Mouse (Mus musculus) urinary bladder, postnatal 36 days (tissue): ENCODE measurements around the gene 2210011C24Rik.
A peak's percentile ranks its signal among the peaks of the same experiment; 100 is the strongest.
"Not testable (repeated sequence)": the region's sequence is repeated elsewhere in the genome, so short reads cannot be mapped to it uniquely, and the experiment has no call there.

Experiments
- DNase-seq, 2 experiments: peaks; one replicate each; pipeline ENCODE4 v3.0.0; 2022; ENCODE audit warnings: low spot score in 2 of 2, mixed read lengths in 1 of 2

The 2210011C24Rik gene

GRCm38 (mm10) chr8:83994030-83994429 lies 17.9 kb downstream of the 2210011C24Rik start:
- DNase-seq = no peak

- DNase-seq = no peak
These were observed 19.5 kb downstream of the 2210011C24Rik start for GRCm38 (mm10) chr8:83992488-83992887.

DNA sequence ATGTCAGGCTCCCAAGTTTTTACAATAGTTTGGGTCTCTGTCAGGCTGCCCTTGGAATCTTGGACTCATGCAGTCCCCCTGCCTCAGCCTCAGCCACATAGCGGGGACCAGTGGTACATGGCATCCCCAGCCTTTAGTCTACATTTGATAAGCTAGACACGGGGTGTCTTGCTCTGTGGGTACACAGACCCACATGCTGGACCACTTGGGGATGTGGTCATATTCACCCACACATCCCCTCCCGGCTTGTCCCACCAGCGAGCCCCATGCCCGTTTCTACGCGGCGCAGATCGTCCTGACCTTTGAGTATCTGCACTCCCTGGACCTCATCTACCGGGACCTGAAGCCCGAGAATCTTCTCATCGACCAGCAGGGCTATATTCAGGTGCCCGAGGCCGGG lies 21.8 kb downstream of the 2210011C24Rik start:
- DNase-seq = no peak

- no peak for DNase-seq
These were observed 22.7 kb downstream of the 2210011C24Rik start for GRCm38 (mm10) chr8:83989243-83989642.

GRCm38 (mm10) chr8:83983222-83983621 lies 28.7 kb downstream of the 2210011C24Rik start:
- not testable (repeated sequence) for DNase-seq

GRCm38 (mm10) chr8:83982449-83982848 lies 29.5 kb downstream of the 2210011C24Rik start:
- no peak for DNase-seq

DNA sequence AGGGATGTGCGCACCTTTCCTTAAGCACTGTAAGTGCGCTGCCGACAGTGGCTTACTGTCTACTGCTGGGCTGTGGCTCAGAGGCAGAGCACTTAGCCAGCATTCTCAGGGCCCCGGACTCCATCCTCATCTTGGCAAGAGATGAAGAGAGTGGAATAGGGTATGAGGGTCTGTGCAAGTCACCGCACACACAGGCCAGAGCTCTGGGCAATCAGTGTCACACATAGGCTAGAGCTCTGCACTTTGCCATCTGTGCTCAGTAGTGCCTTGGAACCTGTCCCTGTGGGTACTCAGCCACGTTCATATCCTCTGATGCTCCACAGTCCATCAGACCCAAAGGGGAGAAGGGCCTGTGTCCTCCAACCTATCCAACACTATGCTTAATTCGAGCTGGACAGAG lies 30.4 kb downstream of the 2210011C24Rik start:
- no peak for DNase-seq

GRCm38 (mm10) chr8:83980845-83981244 lies 31.1 kb downstream of the 2210011C24Rik start:
- no peak for DNase-seq

DNA sequence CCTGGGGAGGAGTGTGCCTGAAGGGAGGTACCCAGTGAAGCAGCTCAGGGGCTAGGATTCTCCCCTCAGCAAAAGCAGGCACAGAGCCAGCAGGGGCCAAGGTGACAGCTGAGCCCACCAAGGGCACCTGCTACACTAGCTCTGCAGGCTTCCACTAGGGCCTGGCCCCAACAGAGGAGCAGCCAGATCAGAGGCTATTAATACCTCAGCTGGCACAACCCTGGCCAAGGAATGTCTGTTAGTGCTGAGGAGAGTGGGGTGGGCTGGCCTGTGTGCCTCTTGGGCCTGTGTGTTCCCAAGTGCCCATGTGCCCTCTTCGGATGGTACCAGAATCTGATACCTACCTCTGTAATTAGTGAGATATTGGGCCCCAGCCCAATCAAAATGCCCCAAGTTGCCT lies 31.7 kb downstream of the 2210011C24Rik start:
- no peak for DNase-seq

DNA sequence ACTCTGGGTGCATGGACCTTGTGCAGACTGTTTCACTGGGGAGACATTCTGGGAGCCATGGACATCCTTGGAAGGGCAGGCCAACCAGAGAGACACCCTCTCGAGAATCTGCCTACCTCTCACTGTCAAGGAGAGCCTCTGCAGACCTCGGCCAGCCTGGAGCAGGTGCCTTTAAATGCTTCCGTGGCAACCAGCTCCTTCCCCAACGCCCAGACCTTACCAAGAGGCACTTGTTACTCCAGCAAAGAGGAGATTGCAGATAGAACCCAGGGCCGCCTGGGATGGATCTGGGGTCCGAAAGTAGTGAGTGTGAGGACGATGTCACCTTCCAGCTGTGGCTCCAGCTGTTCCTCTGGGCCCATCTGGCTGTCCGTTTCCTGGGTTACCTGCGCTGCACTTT lies 33.8 kb downstream of the 2210011C24Rik start:
- no peak for DNase-seq

- no peak for DNase-seq
These were observed 34.3 kb downstream of the 2210011C24Rik start for GRCm38 (mm10) chr8:83977646-83978045.

DNA sequence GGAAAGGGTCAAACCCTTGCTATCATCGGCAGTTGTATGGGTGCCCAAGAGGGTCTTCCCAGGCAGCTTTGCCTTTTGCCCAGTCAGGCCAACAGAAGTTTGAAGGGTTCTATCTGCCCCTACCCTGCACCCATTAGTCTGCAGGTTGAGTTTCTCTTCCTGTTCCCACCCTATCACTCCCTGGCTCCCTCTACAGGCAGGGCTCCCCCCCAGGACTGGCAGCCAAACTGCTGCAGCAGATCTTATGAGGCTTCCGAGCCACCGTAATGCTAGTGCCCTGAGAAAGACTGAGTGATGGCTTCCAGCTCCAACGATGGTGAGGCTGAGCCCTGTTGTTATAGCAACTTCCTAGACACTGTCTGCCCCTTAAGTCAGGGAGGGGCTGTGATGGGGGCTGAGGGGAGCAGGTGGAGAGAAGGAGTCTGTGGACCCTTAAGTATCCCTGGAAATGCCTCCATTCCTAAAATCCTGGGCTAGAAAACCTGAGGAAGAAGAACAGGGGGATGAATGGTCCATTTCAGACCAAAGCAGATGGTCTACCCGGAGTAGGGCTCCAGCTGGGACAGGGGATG lies 35.1 kb downstream of the 2210011C24Rik start:
- DNase-seq = no peak

DNA sequence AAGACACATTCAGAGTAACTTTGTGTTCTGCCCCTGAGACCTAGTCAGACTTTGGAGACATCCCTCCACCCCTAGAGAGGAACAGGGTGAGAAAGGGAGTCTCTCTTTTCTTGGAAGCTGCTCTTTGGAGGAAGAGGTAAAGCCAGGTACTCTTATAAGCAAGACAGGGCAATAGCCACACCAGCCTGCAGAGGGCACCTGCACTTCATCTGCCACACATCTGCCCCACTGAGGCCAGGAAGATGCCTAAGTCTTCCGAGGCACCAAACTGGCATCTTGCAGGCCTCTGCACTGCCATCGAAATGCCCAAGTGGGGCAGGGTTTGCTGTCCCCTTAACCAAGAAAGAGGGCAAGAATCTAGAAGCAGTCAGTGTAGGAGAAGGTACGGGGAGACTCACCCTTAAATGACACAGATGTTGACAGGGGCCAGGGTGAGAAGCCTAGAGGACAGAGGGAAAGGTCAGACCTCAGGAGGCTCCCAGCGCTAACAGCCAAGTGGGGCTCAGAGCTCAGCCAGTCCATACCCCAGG lies 35.8 kb downstream of the 2210011C24Rik start:
- no peak for DNase-seq

DNA sequence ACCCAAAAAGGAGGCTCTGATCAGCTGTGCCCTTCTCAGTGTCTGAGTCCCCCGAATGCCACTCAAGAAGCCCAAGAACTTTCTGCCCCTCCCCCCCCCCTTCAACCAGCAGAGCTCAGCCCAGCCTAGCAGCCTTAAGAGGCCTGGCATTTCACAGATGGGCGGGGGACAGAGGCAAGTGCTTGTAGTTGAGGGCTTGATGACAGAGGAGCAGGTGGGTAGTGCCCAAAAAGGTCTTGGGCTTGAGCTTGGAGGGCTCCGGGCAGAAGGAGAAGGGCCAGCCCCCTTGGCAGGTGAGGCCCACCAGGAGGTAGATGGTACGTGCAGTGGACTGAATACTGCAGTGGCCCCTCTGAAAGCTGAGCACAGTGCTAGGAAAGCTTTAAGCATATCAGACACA lies 37.5 kb downstream of the 2210011C24Rik start:
- DNase-seq = no peak

GRCm38 (mm10) chr8:83973161-83974031 lies 38.6 kb downstream of the 2210011C24Rik start:
- no peak for DNase-seq

GRCm38 (mm10) chr8:83972150-83973120 lies 39.5 kb downstream of the 2210011C24Rik start, which contains the start of gene Prkaca:
Gene Prkaca, plus strand, starts transcription at chr8:83972993.
- peak; percentile 92 to 98 for DNase-seq

DNA sequence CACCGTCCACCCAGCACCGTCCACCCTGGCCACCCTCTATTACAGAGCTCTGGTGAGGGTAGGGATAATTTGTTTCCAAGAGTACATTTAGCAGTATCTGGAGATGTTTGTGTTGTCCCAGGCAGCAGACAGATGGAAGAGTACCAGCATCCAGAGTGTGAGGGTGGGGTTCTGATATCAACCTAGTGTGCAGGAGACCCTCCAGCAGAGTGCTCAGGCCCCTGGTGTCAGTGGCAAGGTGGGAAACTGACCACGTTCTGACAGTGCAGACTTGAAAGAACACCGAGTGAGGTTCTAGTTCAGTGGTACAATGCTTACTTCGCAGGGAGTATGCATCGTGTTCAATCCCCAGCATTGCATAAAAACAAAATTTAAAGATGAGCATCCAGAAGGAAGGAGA lies 40.3 kb downstream of the 2210011C24Rik start:
- no peak for DNase-seq

DNA sequence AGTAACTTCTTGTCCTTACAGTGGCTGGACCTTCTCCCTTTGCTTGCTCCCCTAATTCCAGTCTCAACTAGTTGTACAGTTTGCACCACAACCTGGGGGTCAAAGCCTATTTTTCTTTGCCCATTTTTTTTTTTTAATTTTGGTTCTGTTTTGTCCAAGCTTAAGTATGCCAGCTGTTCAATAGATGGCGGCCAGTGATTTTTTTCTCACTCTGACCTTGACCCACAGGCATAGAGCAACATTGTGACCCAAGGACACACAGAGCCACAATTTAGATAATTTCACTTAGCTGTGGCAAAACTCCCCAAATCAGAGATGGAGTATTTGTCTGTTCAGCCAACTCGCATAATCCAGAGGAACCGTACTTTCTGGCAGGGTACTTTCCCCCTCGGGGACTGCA lies 40.9 kb downstream of the 2210011C24Rik start:
- no peak for DNase-seq

DNA sequence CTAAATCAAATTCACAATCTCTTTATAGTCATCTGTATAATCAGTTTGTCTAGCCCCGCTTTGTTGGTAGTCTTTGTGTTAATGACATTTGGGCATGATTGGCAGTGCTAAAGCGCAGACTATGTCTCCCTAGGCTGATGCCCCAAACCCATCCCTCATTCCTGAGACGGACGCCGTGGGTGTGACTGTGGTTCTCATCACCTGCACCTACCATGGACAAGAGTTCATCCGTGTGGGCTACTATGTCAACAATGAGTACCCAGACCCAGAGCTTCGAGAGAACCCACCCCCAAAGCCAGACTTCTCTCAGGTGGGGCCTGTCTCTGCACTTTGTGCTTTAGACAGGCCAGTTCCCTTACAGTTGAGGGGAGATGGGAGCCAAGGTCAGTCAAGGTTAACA lies 44.3 kb downstream of the 2210011C24Rik start:
- DNase-seq = no peak

DNA sequence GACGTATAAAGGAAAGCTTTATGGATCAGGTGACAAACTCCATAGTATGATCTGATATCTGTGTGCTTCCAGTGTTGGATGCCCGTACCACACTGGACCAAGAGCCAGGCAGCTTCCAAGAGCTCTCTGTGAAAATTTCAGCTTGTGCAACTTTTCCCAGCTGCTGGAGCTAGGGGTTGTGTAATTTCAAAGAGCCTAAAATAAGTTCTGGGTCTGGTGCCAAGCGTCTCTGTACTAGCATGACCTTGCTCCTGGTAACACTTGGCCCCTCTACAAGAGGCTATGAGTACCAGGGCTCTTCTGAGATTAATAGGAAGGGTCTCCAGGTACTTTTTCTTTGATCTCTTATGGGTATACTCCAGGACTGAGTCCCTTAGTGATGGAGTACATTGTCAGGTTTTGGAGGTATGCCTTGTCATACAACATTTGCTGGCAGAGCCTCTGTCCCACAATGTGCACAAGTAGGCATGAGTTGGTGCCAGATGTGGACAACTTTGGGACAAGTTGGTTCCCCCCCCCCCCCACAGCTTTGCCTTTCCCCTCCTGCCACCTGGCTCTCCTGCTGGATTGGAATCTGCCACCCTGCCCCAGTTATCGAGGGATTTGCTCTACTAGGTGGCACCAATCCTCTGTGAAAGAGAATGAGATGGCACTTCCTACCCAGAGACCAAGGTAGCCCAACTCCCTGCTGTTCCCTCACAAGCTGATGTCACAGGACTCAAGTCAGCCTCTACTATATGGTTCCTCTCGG lies 47.8 kb downstream of the 2210011C24Rik start:
- peak in 1 of 2 experiments; percentile 35 for DNase-seq
